Mouse (Mus musculus) spleen, adult 2 months (tissue): ENCODE data around the gene 9030624G23Rik. TPM values are rescaled to one million over a fixed set of nuclear protein-coding genes. Genes with fewer than 3 reads are reported as not detected.
"Not testable (repeated sequence)": the region's sequence is repeated elsewhere in the genome, so short reads cannot be mapped to it uniquely, and the experiment has no call there.

Source experiments
- DNase-seq, 2 experiments: peaks; one replicate each; pipeline versions ENCODE4 v3.0.0 to v3.0.0-alpha.2; 2012 to 2021; ENCODE audit warnings: low spot score in 2 of 2, low read depth in 1 of 2
- H3K27ac ChIP-seq: fragments of 200-500 bp; 2 replicates; pipeline ENCODE4 v1.5.1; 2012; ENCODE audit warnings: low read length, inconsistent platforms; ENCODE audit not compliant: insufficient read depth
- H3K27me3 ChIP-seq: fragments of 200-500 bp; 2 replicates; pipeline ENCODE4 v1.6.1; 2012; ENCODE audit warnings: mild to moderate bottlenecking, moderate library complexity, low read length, inconsistent platforms; ENCODE audit not compliant: control insufficient read depth, insufficient read depth
- H3K36me3 ChIP-seq: fragments of 200-500 bp; 2 replicates; pipeline ENCODE4 v1.6.1; 2012; ENCODE audit warnings: mild to moderate bottlenecking, low read length, inconsistent platforms; ENCODE audit not compliant: control insufficient read depth, insufficient read depth
- H3K4me1 ChIP-seq: fragments of 200-500 bp; 2 replicates; pipeline ENCODE4 v1.6.1; 2011; ENCODE audit warnings: inconsistent platforms; ENCODE audit not compliant: control insufficient read depth, insufficient read depth, insufficient read length
- H3K4me3 ChIP-seq: fragments of 200-500 bp; 2 replicates; pipeline ENCODE4 v1.5.1; 2011; ENCODE audit warnings: mild to moderate bottlenecking, inconsistent platforms; ENCODE audit not compliant: insufficient read depth, insufficient read length; ENCODE audit errors: extremely low read depth
- WGBS: fragments of 180-500 bp; shearing (Covaris S2); methylation state at CpG from one replicate; pipeline ENCODE4 v1.1.7; 2018; 5-methylcytosine and 5-hydroxymethylcytosine counted together
- polyA plus RNA-seq: library from polyadenylated mRNA; depleted of rRNA; stranded (reverse); fragments of >200 nt; gene quantifications from 2 replicates; pipeline ENCODE4 v1.2.3, GENCODE M21; 2012; rRNA removed

The 9030624G23Rik gene
- 0.15 and 0.21 TPM in 2 replicates for polyA plus RNA-seq

GRCm38 (mm10) chr12:24097108-24097520 is at the start of gene 9030624G23Rik:
9030624G23Rik (minus strand) TSS chr12:24097246.
- not testable (repeated sequence) for H3K36me3 ChIP-seq, H3K4me1 ChIP-seq, H3K27me3 ChIP-seq, H3K4me3 ChIP-seq, H3K27ac ChIP-seq, DNase-seq
- 17% methylated on average over 37 of the region's 39 CpGs for WGBS

GRCm38 (mm10) chr12:24083096-24083495 is 13.9 kb downstream of the 9030624G23Rik start:
- DNase-seq, H3K36me3 ChIP-seq, H3K27me3 ChIP-seq, H3K4me3 ChIP-seq, H3K4me1 ChIP-seq, H3K27ac ChIP-seq: not testable (repeated sequence)
- 70% methylated on average over 2 of the region's 5 CpGs for WGBS
